Mouse (Mus musculus) brain, adult 10 weeks (tissue): ENCODE measurements around the gene Igdcc4. TPM values are rescaled to one million over a fixed set of nuclear protein-coding genes. Genes with fewer than 3 reads are reported as not detected.

Source experiments
- polyA plus RNA-seq: library from polyadenylated mRNA; stranded (reverse); fragments of 350-450 nt; fragmentation: Illumina TruSeq; extraction: RNeasy Lipid Tissue Mini Kit (QIAGEN cat#74804); gene quantifications from one replicate; pipeline ENCODE4 v1.2.3, GENCODE M21; 2015; ENCODE audit warnings: low read depth, low replicate concordance

Gene Igdcc4
- 17.2 TPM for polyA plus RNA-seq

GRCm38 (mm10) chr9:65100991-65101685 lies at the start of gene Igdcc4:
Igdcc4 (plus strand) TSS chr9:65101486.

GRCm38 (mm10) chr9:65140936-65141305 lies 39.6 kb downstream of the Igdcc4 start, which contains the start of gene Igdcc3:
Igdcc3 (plus strand) TSS chr9:65141189.

Other genes starting within 250 kb of the Igdcc4 start
- gene Slc24a1, start 149.9 kb upstream of the Igdcc4 start, polyA plus RNA-seq: not detected
- 16.4 TPM for gene Ints14, start 140.6 kb upstream of the Igdcc4 start, polyA plus RNA-seq
- 180 TPM for gene Hacd3, start 79.8 kb upstream of the Igdcc4 start, polyA plus RNA-seq
- 119 TPM for gene Dpp8, start 69.1 kb upstream of the Igdcc4 start, polyA plus RNA-seq
- 0.94 TPM for gene Igdcc3, start 39.7 kb downstream of the Igdcc4 start, polyA plus RNA-seq
- gene Parp16, start 93.9 kb downstream of the Igdcc4 start, polyA plus RNA-seq: 2.6 TPM
- gene Cilp, start 163.7 kb downstream of the Igdcc4 start, polyA plus RNA-seq: not detected
- gene Clpx, start 192.8 kb downstream of the Igdcc4 start, polyA plus RNA-seq: 27.0 TPM
- gene Pdcd7, start 244.6 kb downstream of the Igdcc4 start, polyA plus RNA-seq: 21.8 TPM